Mouse (Mus musculus): ENCODE measurements around the gene Arid5b. TPM values are rescaled to one million over a fixed set of nuclear protein-coding genes. Genes with fewer than 3 reads are reported as not detected.

The Arid5b gene
- polyA plus RNA-seq, 1 experiment from 2014 or later = 33.1 TPM

GRCm38 (mm10) chr10:68281775-68282106 lies 3.2 kb upstream of the Arid5b start:
- Histone ChIP-seq H3K9me3 (no peaks in the 10 kb centered on the region), H3K9ac (no peak overlapping the region)

GRCm38 (mm10) chr10:68281076-68281774 lies 2.7 kb upstream of the Arid5b start:
- Histone ChIP-seq H3K4me1 (peaks cover 12% of the 10 kb centered on the region), H3K4me2 (no peak overlapping the region), H3K9ac (no peak overlapping the region), H3K27ac (no peak overlapping the region), H3K36me3 (no peaks in the 10 kb centered on the region), H3K4me3 (replicated peaks) (no peak overlapping the region), H3K27me3 (replicated peaks) (no peaks in the 10 kb centered on the region), H3K9me3 (no peaks in the 10 kb centered on the region)
- WGBS = 57% methylated on average over 6 of the region's 6 CpGs
- no peak for ATAC-seq (ENCODE audit: insufficient read depth, low FRiP score, low read depth)

More at GRCm38 (mm10) chr10:68281775-68282106, 3.2 kb upstream of the Arid5b start:
- 35% methylated on average over 3 of the region's 3 CpGs for WGBS
- no peaks in the 10 kb centered on the region for H3K36me3 ChIP-seq
- H3K27ac ChIP-seq = peak overlapping the region; percentile 83; the same call in 1 of the 2 replicates
- H3K4me3 ChIP-seq (replicated peaks) = no peak overlapping the region
- H3K4me2 ChIP-seq = no peak overlapping the region
- no peak for ATAC-seq (ENCODE audit: insufficient read depth, low FRiP score, low read depth)
- H3K27me3 ChIP-seq (replicated peaks) = no peaks in the 10 kb centered on the region
- peaks cover 12% of the 10 kb centered on the region for H3K4me1 ChIP-seq

- WGBS = under 1% methylated on average over 41 of the region's 41 CpGs
- Histone ChIP-seq H3K9me3 (no peaks in the 10 kb centered on the region), H3K36me3 (no peaks in the 10 kb centered on the region), H3K9ac (peak overlapping the region; percentile 40), H3K4me3 (replicated peaks) (peak overlapping the region; percentile 69), H3K27me3 (replicated peaks) (no peaks in the 10 kb centered on the region), H3K4me1 (peaks cover 14% of the 10 kb centered on the region), H3K27ac (peak overlapping the region; percentile 89), H3K4me2 (peak overlapping the region; percentile 66)
- no peak for ATAC-seq (ENCODE audit: insufficient read depth, low FRiP score, low read depth)
Measured at GRCm38 (mm10) chr10:68279516-68280501, 1.3 kb upstream of the Arid5b start.

GRCm38 (mm10) chr10:68277671-68278151 lies 829 bp downstream of the Arid5b start:
- Histone ChIP-seq H3K27me3 (replicated peaks) (no peaks in the 10 kb centered on the region), H3K9ac (peak overlapping the region; percentile 69), H3K9me3 (no peaks in the 10 kb centered on the region), H3K27ac (peak overlapping the region; percentile 95), H3K36me3 (0 out of 2 replicates have a peak, but pooled peaks cover 5% of the 10 kb centered on the region), H3K4me1 (peaks cover 11% of the 10 kb centered on the region), H3K4me3 (replicated peaks) (peak overlapping the region; percentile 69), H3K4me2 (peak overlapping the region; percentile 66)
- under 1% methylated on average over 15 of the region's 15 CpGs for WGBS
- ATAC-seq (ENCODE audit: insufficient read depth, low FRiP score, low read depth) = no peak

- Histone ChIP-seq H3K36me3 (0 out of 2 replicates have a peak, but pooled peaks cover 5% of the 10 kb centered on the region), H3K9ac (peak overlapping the region; percentile 56), H3K9me3 (no peaks in the 10 kb centered on the region), H3K27me3 (replicated peaks) (no peaks in the 10 kb centered on the region), H3K4me3 (replicated peaks) (peak overlapping the region; percentile 69), H3K27ac (peak overlapping the region; percentile 95), H3K4me2 (peak overlapping the region; percentile 66), H3K4me1 (peaks cover 6% of the 10 kb centered on the region; the same call in 1 of the 2 replicates)
- WGBS = under 1% methylated on average over 34 of the region's 34 CpGs
- peak; percentile 40 for ATAC-seq (ENCODE audit: insufficient read depth, low FRiP score, low read depth)
Measured at GRCm38 (mm10) chr10:68276976-68277441, 1.5 kb downstream of the Arid5b start.

GRCm38 (mm10) chr10:68276350-68276975 lies 2.1 kb downstream of the Arid5b start:
- peak overlapping the region; percentile 69 for H3K4me3 ChIP-seq (replicated peaks)
- H3K27ac ChIP-seq = peak overlapping the region; percentile 95
- 0% methylated on average over 29 of the region's 29 CpGs for WGBS
- H3K9ac ChIP-seq = peak overlapping the region; percentile 56; the same call in 1 of the 2 replicates
- H3K4me2 ChIP-seq = peak overlapping the region; percentile 66
- H3K9me3 ChIP-seq = no peaks in the 10 kb centered on the region
- H3K4me1 ChIP-seq = 0 out of 2 replicates have a peak, but pooled peaks cover 2% of the 10 kb centered on the region
- no peaks in the 10 kb centered on the region for H3K27me3 ChIP-seq (replicated peaks)
- 0 out of 2 replicates have a peak, but pooled peaks cover 5% of the 10 kb centered on the region for H3K36me3 ChIP-seq
- peak; percentile 73 for ATAC-seq (ENCODE audit: insufficient read depth, low FRiP score, low read depth)

GRCm38 (mm10) chr10:68274900-68275760 lies 3.4 kb downstream of the Arid5b start:
- no peak overlapping the region for H3K9ac ChIP-seq
- H3K27me3 ChIP-seq (replicated peaks) = no peaks in the 10 kb centered on the region
- H3K9me3 ChIP-seq = no peaks in the 10 kb centered on the region
- H3K36me3 ChIP-seq = 0 out of 2 replicates have a peak, but pooled peaks cover 5% of the 10 kb centered on the region
- ATAC-seq (ENCODE audit: insufficient read depth, low FRiP score, low read depth) = no peak
- peak overlapping the region; percentile 26 for H3K27ac ChIP-seq
- peak overlapping the region; percentile 66 for H3K4me2 ChIP-seq
- 29% methylated on average over 18 of the region's 18 CpGs for WGBS
- 0 out of 2 replicates have a peak, but pooled peaks cover 2% of the 10 kb centered on the region for H3K4me1 ChIP-seq
- peak overlapping the region; percentile 69; the same call in 1 of the 2 replicates for H3K4me3 ChIP-seq (replicated peaks)

- no peaks in the 10 kb centered on the region for H3K4me1 ChIP-seq
- 83% methylated on average over 10 of the region's 10 CpGs for WGBS
- H3K4me3 ChIP-seq (replicated peaks) = no peak overlapping the region
- H3K27me3 ChIP-seq (replicated peaks) = no peaks in the 10 kb centered on the region
- no peaks in the 10 kb centered on the region for H3K9me3 ChIP-seq
- ATAC-seq (ENCODE audit: insufficient read depth, low FRiP score, low read depth) = no peak
- H3K4me2 ChIP-seq = no peak overlapping the region
- no peak overlapping the region for H3K27ac ChIP-seq
- H3K36me3 ChIP-seq = peaks cover 5% of the 10 kb centered on the region; the same call in 1 of the 2 replicates
- H3K9ac ChIP-seq = no peak overlapping the region
Measured at GRCm38 (mm10) chr10:68269789-68270188, 8.8 kb downstream of the Arid5b start.

GRCm38 (mm10) chr10:68268629-68269028 lies 9.9 kb downstream of the Arid5b start:
- Histone ChIP-seq H3K4me1 (no peaks in the 10 kb centered on the region), H3K4me3 (replicated peaks) (no peak overlapping the region), H3K27me3 (replicated peaks) (no peaks in the 10 kb centered on the region), H3K36me3 (peaks cover 5% of the 10 kb centered on the region; the same call in 1 of the 2 replicates), H3K9me3 (no peaks in the 10 kb centered on the region), H3K4me2 (no peak overlapping the region), H3K9ac (no peak overlapping the region), H3K27ac (no peak overlapping the region)
- WGBS = 57% methylated on average over 5 of the region's 5 CpGs
- peak; percentile 32; the same call in 1 of the 2 replicates for ATAC-seq (ENCODE audit: insufficient read depth, low FRiP score, low read depth)

GRCm38 (mm10) chr10:68263969-68264688 lies 14.4 kb downstream of the Arid5b start:
- Histone ChIP-seq H3K9ac (no peak overlapping the region), H3K4me3 (replicated peaks) (no peak overlapping the region), H3K4me2 (no peak overlapping the region), H3K9me3 (no peaks in the 10 kb centered on the region), H3K27me3 (replicated peaks) (no peaks in the 10 kb centered on the region), H3K4me1 (no peaks in the 10 kb centered on the region), H3K36me3 (peaks cover 3% of the 10 kb centered on the region; the same call in 1 of the 2 replicates), H3K27ac (no peak overlapping the region)
- no peak for ATAC-seq (ENCODE audit: insufficient read depth, low FRiP score, low read depth)
- WGBS = 85% methylated on average over 10 of the region's 10 CpGs
